Mouse (Mus musculus): ENCODE results near the gene Cdc14a.
A peak's percentile ranks its signal among the peaks of the same experiment; 100 is the strongest.

Gene Cdc14a

GRCm38 (mm10) chr3:116256104-116256503 lies 167.7 kb downstream of the Cdc14a start:
- DNase-seq = no peak

DNA sequence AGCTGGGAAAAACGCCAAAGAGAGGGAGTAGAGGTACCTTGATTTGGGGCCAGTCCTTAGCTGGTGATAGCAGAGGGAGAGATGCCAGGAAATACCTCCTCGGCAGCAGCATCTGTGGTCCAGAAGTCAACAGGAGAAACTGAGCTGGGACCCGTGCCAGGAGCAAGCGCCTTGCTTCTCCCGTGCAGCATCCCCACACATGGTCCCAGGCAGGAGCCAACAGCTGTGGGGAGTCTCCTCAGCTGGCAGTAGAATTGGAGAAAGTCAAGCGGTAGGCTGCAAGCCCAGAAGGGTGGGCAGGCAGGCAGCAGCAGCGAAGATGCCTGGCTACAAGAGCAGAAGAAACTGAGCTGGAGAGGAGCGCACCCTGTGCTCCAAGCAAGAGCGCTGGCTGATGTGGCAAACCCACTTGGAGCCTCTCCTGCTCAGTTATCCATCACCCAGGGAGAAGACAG lies 170.7 kb downstream of the Cdc14a start, which contains the start of gene Gpr88:
Gene Gpr88 (minus strand): TSS at position 427 of the 455 bp plus-strand sequence.
- peak; percentile 60 to 65 for DNase-seq

- DNase-seq = peak; percentile 14 to 19
Measured at GRCm38 (mm10) chr3:116252255-116253040, 171.4 kb downstream of the Cdc14a start.

- DNase-seq = peak; percentile 27 to 28
Measured at GRCm38 (mm10) chr3:116251481-116252254, 172.2 kb downstream of the Cdc14a start.

DNA sequence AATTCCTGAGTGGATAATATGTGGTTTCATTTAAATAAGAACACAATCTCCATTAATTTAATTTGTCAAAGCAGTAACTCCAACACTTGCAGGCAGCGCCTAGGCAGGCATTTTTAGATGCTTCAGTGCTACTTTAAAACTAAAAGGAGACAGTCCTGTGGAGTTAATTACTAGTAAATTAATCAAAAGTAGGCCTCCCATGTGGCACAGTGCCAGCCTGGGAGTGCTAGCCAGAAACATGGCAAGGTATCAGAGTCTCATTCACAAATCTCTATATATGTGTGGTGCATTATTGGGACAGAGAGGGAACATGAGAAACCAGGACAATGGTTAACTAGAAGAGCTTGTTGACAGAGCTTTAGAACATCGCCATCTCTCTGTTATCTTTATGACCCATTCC lies 174.8 kb downstream of the Cdc14a start:
- no peak for DNase-seq

GRCm38 (mm10) chr3:116244476-116244875 lies 179.4 kb downstream of the Cdc14a start:
- DNase-seq = no peak

DNA sequence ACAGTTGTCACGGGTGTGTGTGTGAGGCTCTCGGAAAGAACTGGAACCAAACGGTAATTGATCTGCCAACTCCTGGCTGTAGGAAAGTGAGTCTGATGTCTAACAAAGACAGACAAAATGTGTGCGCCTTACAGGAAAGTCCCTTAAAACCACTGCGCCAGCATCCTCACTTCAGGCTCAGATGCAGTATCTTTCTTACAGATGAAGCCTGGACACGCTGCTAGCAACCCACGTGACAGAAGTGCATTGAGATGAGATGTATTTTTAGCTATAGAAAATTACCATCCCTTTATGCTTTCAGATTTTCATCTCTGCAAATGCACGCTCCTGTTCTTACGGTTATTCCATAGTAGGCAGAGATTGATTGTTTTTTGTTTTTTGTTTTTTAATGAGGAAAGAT lies 181.1 kb downstream of the Cdc14a start:
- no peak for DNase-seq

DNA sequence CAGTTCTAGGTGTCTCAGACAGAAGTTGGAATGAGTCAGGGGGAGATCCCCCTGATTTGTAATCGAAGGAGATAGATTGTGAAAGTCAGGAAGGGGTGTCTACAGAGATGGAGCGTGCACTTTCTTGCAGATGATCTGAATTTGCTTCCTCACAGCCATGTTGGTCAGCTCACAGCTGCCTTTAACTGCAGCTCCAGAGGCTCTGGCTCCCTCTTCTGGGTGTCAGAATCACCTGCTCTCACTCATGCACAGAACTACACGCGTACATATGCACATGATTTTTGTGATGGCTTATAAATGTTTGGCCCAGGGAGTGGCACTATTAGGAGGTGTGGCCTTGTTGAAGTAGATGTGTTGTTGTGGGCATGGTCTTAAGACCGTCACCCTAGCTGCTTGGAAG lies 186.3 kb downstream of the Cdc14a start:
- no peak for DNase-seq

- no peak for DNase-seq
Measured at GRCm38 (mm10) chr3:116236856-116237255, 187.0 kb downstream of the Cdc14a start.

GRCm38 (mm10) chr3:116233515-116233914 lies 190.3 kb downstream of the Cdc14a start:
- DNase-seq = no peak

DNA sequence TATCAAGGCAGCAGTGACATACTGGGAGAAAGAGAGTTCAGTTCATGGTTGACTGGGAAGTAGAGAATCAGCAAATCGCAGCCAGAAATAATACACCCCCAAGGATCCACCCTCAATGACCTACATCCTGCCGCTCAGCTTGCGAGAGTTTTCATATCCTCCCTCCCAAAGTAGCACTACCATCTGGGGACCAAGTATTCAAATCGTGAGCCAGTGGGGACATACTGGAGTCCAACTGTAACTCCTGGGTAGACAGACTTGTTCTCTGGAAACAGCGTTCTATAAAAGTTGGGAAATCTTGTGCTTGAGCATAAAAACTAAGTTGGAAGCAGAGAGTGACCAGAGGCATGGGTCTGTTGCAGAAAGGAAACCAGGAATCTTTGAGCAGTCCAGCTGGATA lies 191.1 kb downstream of the Cdc14a start:
- DNase-seq = no peak

- DNase-seq = no peak
Measured at GRCm38 (mm10) chr3:116229336-116229735, 194.5 kb downstream of the Cdc14a start.

DNA sequence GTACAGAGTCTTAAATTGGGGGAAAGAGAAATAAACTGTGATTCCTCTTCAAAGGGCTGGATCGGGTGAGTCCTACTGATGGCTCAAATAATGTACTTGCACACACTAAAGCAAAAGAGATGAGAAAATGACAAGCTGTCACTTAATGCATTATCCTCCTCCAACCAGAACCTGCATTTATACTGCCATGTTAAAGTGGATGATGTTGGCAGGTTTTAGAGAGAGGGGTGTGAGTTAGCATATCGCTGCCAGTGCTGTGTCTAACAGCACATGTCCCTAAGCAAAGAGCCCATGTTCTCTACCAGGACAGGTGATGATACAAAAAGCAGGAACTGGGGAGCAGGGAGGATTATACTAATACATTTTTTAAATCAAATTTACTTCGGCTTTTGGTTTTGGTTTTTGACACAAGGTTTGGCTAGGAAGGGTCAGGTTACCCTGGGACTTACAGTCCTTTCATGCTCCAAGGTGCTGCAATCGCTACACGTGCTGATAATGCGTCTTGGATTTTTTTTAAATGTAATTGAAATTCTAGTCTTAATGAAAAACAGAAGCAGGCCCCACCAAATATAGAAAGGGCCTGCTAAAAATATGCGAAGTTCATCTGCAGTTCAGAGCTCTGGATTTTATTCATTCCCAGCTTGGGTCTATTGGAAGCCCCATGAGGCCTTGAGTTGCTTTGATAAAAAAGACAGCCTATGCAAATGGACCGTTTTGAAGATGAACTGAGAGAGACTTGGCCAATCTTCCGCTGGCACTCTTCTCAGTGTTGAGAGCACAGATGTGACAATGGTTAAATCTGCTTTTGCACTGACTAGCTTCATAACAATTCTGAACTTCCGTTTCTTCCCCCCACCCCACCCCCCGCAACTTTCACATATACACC lies 195.2 kb downstream of the Cdc14a start:
- no peak for DNase-seq

DNA sequence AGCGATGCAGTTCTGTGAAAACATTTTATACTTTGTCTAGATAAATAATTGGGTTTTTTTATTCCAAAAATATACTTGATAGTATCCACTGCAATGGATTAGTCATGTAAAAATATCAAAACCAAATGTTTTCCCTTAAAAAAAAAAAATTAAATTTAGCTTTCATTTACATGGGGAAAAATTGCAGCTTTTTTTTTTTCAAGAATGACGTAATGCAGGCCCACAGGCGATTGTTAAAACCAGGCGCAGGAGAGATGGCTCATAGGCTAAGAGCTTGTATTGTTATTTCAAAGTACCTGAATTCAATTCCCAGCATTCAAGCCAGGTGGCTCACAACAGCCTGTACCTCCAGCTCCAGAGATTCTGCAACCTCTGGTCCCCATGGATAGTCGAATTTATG lies 196.4 kb downstream of the Cdc14a start:
- no peak for DNase-seq

- no peak for DNase-seq
Measured at GRCm38 (mm10) chr3:116226915-116227314, 196.9 kb downstream of the Cdc14a start.
